Mouse (Mus musculus): Measurements from ENCODE around the gene Gm13278. TPM values are rescaled to one million over a fixed set of nuclear protein-coding genes. Genes with fewer than 3 reads are reported as not detected.
A peak's percentile ranks its signal among the peaks of the same experiment; 100 is the strongest.
"Not testable (repeated sequence)": the region's sequence is repeated elsewhere in the genome, so short reads cannot be mapped to it uniquely, and the experiment has no call there.

The Gm13278 gene
- polyA plus RNA-seq (2014; fragmentation: Nextera tagmentation; extraction: Ambion mirVana): not detected in 2 replicates

- H3K27ac ChIP-seq (replicated peaks; ENCODE audit: low read depth, low read length); H3K4me2 ChIP-seq (ENCODE audit: low read depth, severe bottlenecking); H3K4me1 ChIP-seq (ENCODE audit: control insufficient read depth, insufficient read depth, low read length); H3K9me3 ChIP-seq (ENCODE audit: control insufficient read depth, low read length); ATAC-seq (ENCODE audit: insufficient number of reproducible peaks, low FRiP score, low TSS enrichment, low read depth); H3K36me3 ChIP-seq (ENCODE audit: control insufficient read depth, insufficient read depth, low read length); H3K4me3 ChIP-seq (ENCODE audit: low read depth, low read length); H3K9ac ChIP-seq (ENCODE audit: low read length); DNase-seq (ENCODE audit: low spot score); H3K27me3 ChIP-seq (ENCODE audit: control insufficient read depth, insufficient read depth, low read length): not testable (repeated sequence)
- WGBS: no CpG with 5 or more reads among the region's 28 CpGs
Observed at GRCm38 (mm10) chr4:88791250-88791649, at the start of gene Gm13278. Gm13278 (plus strand) TSS chr4:88791550.

- DNase-seq (ENCODE audit: low spot score) (no peak), ATAC-seq (ENCODE audit: insufficient number of reproducible peaks, low FRiP score, low TSS enrichment, low read depth) (no peak)
- H3K4me2 ChIP-seq (ENCODE audit: low read depth, severe bottlenecking): no peak overlapping the region
- no peaks in the 10 kb centered on the region for H3K27me3 ChIP-seq (ENCODE audit: control insufficient read depth, insufficient read depth, low read length)
- no peaks in the 10 kb centered on the region for H3K36me3 ChIP-seq (ENCODE audit: control insufficient read depth, insufficient read depth, low read length)
- no peaks in the 10 kb centered on the region for H3K4me1 ChIP-seq (ENCODE audit: control insufficient read depth, insufficient read depth, low read length)
- H3K9me3 ChIP-seq (ENCODE audit: control insufficient read depth, low read length): no peaks in the 10 kb centered on the region
- H3K27ac ChIP-seq (replicated peaks; ENCODE audit: low read depth, low read length): no peak overlapping the region
- H3K9ac ChIP-seq (ENCODE audit: low read length): no peak overlapping the region
- H3K4me3 ChIP-seq (ENCODE audit: low read depth, low read length): no peak overlapping the region
- WGBS: 72% methylated on average over 7 of the region's 7 CpGs
Observed at GRCm38 (mm10) chr4:88742771-88743371, 48.5 kb upstream of the Gm13278 start.

- Histone ChIP-seq H3K9ac (ENCODE audit: low read length) (no peak overlapping the region), H3K4me3 (ENCODE audit: low read depth, low read length) (no peak overlapping the region), H3K9me3 (ENCODE audit: control insufficient read depth, low read length) (no peaks in the 10 kb centered on the region), H3K36me3 (ENCODE audit: control insufficient read depth, insufficient read depth, low read length) (no peaks in the 10 kb centered on the region), H3K4me1 (ENCODE audit: control insufficient read depth, insufficient read depth, low read length) (no peaks in the 10 kb centered on the region), H3K27ac (replicated peaks; ENCODE audit: low read depth, low read length) (no peak overlapping the region), H3K4me2 (ENCODE audit: low read depth, severe bottlenecking) (no peak overlapping the region), H3K27me3 (ENCODE audit: control insufficient read depth, insufficient read depth, low read length) (no peaks in the 10 kb centered on the region)
- no peak for ATAC-seq (ENCODE audit: insufficient number of reproducible peaks, low FRiP score, low TSS enrichment, low read depth)
- DNase-seq (ENCODE audit: low spot score): no peak
- 80% methylated on average over 3 of the region's 3 CpGs for WGBS
Observed at GRCm38 (mm10) chr4:88744207-88744606, 47.1 kb upstream of the Gm13278 start.

- Histone ChIP-seq H3K36me3 (ENCODE audit: control insufficient read depth, insufficient read depth, low read length) (no peaks in the 10 kb centered on the region), H3K9me3 (ENCODE audit: control insufficient read depth, low read length) (no peaks in the 10 kb centered on the region), H3K4me1 (ENCODE audit: control insufficient read depth, insufficient read depth, low read length) (no peaks in the 10 kb centered on the region), H3K27ac (replicated peaks; ENCODE audit: low read depth, low read length) (no peak overlapping the region), H3K4me2 (ENCODE audit: low read depth, severe bottlenecking) (no peak overlapping the region), H3K27me3 (ENCODE audit: control insufficient read depth, insufficient read depth, low read length) (no peaks in the 10 kb centered on the region), H3K9ac (ENCODE audit: low read length) (no peak overlapping the region), H3K4me3 (ENCODE audit: low read depth, low read length) (no peak overlapping the region)
- 29% methylated on average over 6 of the region's 6 CpGs for WGBS
- DNase-seq (ENCODE audit: low spot score): no peak
- ATAC-seq (ENCODE audit: insufficient number of reproducible peaks, low FRiP score, low TSS enrichment, low read depth): no peak
Observed at GRCm38 (mm10) chr4:88749926-88750325, 41.4 kb upstream of the Gm13278 start.

GRCm38 (mm10) chr4:88754818-88755340, 36.5 kb upstream of the Gm13278 start, which contains the start of gene Gm13271:
Gm13271 (plus strand) TSS chr4:88754868.
- not testable (repeated sequence) for H3K27ac ChIP-seq (replicated peaks; ENCODE audit: low read depth, low read length); ATAC-seq (ENCODE audit: insufficient number of reproducible peaks, low FRiP score, low TSS enrichment, low read depth); H3K9ac ChIP-seq (ENCODE audit: low read length); H3K9me3 ChIP-seq (ENCODE audit: control insufficient read depth, low read length); H3K36me3 ChIP-seq (ENCODE audit: control insufficient read depth, insufficient read depth, low read length); H3K27me3 ChIP-seq (ENCODE audit: control insufficient read depth, insufficient read depth, low read length); H3K4me3 ChIP-seq (ENCODE audit: low read depth, low read length); DNase-seq (ENCODE audit: low spot score); H3K4me2 ChIP-seq (ENCODE audit: low read depth, severe bottlenecking); H3K4me1 ChIP-seq (ENCODE audit: control insufficient read depth, insufficient read depth, low read length)
- WGBS: 74% methylated on average over 14 of the region's 15 CpGs

GRCm38 (mm10) chr4:88756581-88757513, 34.5 kb upstream of the Gm13278 start:
- H3K27me3 ChIP-seq (ENCODE audit: control insufficient read depth, insufficient read depth, low read length); H3K36me3 ChIP-seq (ENCODE audit: control insufficient read depth, insufficient read depth, low read length); H3K4me1 ChIP-seq (ENCODE audit: control insufficient read depth, insufficient read depth, low read length); H3K9me3 ChIP-seq (ENCODE audit: control insufficient read depth, low read length); ATAC-seq (ENCODE audit: insufficient number of reproducible peaks, low FRiP score, low TSS enrichment, low read depth): not testable (repeated sequence)
- Histone ChIP-seq H3K4me2 (ENCODE audit: low read depth, severe bottlenecking) (peak overlapping the region; percentile 61), H3K27ac (replicated peaks; ENCODE audit: low read depth, low read length) (peak overlapping the region; percentile 77), H3K9ac (ENCODE audit: low read length) (peak overlapping the region; percentile 60), H3K4me3 (ENCODE audit: low read depth, low read length) (peak overlapping the region; percentile 37)
- 14% methylated on average over 28 of the region's 31 CpGs for WGBS
- DNase-seq (ENCODE audit: low spot score): peak; percentile 58

GRCm38 (mm10) chr4:88757628-88758031, 33.7 kb upstream of the Gm13278 start:
- peak; percentile 85 for DNase-seq (ENCODE audit: low spot score)
- not testable (repeated sequence) for H3K36me3 ChIP-seq (ENCODE audit: control insufficient read depth, insufficient read depth, low read length); H3K9me3 ChIP-seq (ENCODE audit: control insufficient read depth, low read length); H3K4me1 ChIP-seq (ENCODE audit: control insufficient read depth, insufficient read depth, low read length); H3K27me3 ChIP-seq (ENCODE audit: control insufficient read depth, insufficient read depth, low read length)
- peak; percentile 99 for ATAC-seq (ENCODE audit: insufficient number of reproducible peaks, low FRiP score, low TSS enrichment, low read depth)
- Histone ChIP-seq H3K4me2 (ENCODE audit: low read depth, severe bottlenecking) (peak overlapping the region; percentile 61), H3K27ac (replicated peaks; ENCODE audit: low read depth, low read length) (peak overlapping the region; percentile 77), H3K4me3 (ENCODE audit: low read depth, low read length) (peak overlapping the region; percentile 37), H3K9ac (ENCODE audit: low read length) (peak overlapping the region; percentile 60; the same call in 1 of the 2 replicates)
- under 1% methylated on average over 11 of the region's 21 CpGs for WGBS

- H3K9ac ChIP-seq (ENCODE audit: low read length); H3K4me1 ChIP-seq (ENCODE audit: control insufficient read depth, insufficient read depth, low read length); H3K4me2 ChIP-seq (ENCODE audit: low read depth, severe bottlenecking); H3K36me3 ChIP-seq (ENCODE audit: control insufficient read depth, insufficient read depth, low read length); H3K27me3 ChIP-seq (ENCODE audit: control insufficient read depth, insufficient read depth, low read length); H3K4me3 ChIP-seq (ENCODE audit: low read depth, low read length); DNase-seq (ENCODE audit: low spot score); H3K9me3 ChIP-seq (ENCODE audit: control insufficient read depth, low read length); H3K27ac ChIP-seq (replicated peaks; ENCODE audit: low read depth, low read length); ATAC-seq (ENCODE audit: insufficient number of reproducible peaks, low FRiP score, low TSS enrichment, low read depth): not testable (repeated sequence)
- WGBS: 88% methylated on average over 9 of the region's 9 CpGs
Observed at GRCm38 (mm10) chr4:88758751-88759150, 32.6 kb upstream of the Gm13278 start.
